Mouse (Mus musculus) adrenal gland, adult 2 months (tissue): ENCODE data around the gene Serpina1c. TPM values are rescaled to one million over a fixed set of nuclear protein-coding genes. Genes with fewer than 3 reads are reported as not detected.
A peak's percentile ranks its signal among the peaks of the same experiment; 100 is the strongest.
"Not testable (repeated sequence)": the region's sequence is repeated elsewhere in the genome, so short reads cannot be mapped to it uniquely, and the experiment has no call there.

ENCODE experiments used
- DNase-seq: peaks from one replicate; pipeline ENCODE4 v3.0.0; 2021
- long read RNA-seq: library from polyadenylated mRNA; stranded (forward); transcript quantifications from one replicate; pipeline ENCODE4 v2.0.0, GENCODE M21; 2021
- polyA plus RNA-seq: library from polyadenylated mRNA; depleted of rRNA; stranded (reverse); fragments of >200 nt; gene quantifications from 2 replicates; pipeline ENCODE4 v1.2.3, GENCODE M21; 2012; rRNA removed
- total RNA-seq, 2 experiments: library from RNA; stranded (reverse); gene quantifications; 2 replicates each; pipeline ENCODE4 v1.2.3; 2021

The Serpina1c gene
- 10 to 100 TPM in 1 of 2 experiments, under 1 TPM in 1; 0.38 to 20.9 TPM for total RNA-seq
- 0.93 and 3.8 TPM in 2 replicates for polyA plus RNA-seq
- long read RNA-seq: 0 reads

DNA sequence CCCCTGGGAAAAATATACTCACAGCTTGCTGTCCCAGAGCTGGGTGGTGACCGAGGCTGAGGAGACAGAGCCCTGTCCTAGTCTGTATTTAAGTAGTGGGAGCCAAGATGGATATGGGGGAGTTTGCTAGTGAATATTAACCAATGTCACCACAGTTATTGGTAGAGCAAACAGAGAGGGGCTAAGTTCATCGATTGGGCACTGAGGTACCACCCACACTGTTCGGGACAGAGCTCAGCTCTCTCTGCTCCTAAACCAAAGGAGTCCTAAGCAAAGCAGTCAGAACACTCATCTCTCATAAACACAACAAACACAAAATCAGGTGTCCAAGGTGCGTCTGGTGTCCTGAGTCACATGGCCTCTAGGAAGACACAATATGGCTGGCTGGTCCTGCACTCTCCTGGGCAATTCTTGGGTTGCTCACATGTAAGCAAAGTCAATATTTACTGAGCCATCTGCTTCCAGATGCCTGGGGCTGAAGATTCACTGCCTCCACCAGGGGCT, at the start of gene Serpina1c:
Gene Serpina1c (minus strand): TSS at position 51 of the 504 bp plus-strand sequence.
- DNase-seq: not testable (repeated sequence)

DNA sequence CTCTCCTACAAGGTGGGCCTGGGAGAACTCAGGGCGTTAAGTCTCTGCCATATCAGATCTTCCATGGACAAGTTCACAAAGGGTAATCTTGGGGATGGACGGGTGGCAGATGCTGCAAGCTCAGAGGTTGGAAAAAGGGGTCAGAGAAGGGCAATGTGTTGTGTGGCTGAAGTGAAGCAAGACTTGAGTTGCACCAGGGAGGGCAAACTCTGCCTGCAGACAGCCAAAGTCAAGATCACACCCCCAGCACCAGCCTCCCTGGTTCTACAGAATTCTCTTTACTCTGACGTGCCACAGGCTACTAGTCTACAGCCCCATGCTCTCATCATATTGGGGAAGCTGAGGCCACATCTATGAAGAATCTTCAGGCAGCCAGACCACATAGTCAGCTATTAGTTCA, 48.3 kb upstream of the Serpina1c start:
- DNase-seq: not testable (repeated sequence)

DNA sequence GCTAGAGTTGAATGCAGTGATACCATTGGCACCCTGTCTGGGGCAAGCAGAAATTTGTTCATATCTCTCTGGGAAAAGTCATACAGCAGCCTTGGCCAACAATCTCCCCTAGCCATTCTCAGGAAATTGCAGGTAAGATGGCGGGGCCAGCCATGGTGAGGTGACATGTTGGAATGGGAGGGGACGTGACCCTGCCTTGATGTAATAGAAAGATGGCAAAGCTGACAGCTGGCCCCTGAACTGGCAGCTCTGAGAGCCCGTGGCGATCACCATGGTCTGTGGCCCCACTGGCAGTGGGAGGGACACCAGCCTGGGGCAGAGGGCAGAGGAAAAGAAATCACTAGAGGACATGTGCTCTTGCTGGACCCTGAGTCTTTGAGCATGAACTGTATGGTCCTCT, 41.6 kb upstream of the Serpina1c start:
- no peak for DNase-seq

DNA sequence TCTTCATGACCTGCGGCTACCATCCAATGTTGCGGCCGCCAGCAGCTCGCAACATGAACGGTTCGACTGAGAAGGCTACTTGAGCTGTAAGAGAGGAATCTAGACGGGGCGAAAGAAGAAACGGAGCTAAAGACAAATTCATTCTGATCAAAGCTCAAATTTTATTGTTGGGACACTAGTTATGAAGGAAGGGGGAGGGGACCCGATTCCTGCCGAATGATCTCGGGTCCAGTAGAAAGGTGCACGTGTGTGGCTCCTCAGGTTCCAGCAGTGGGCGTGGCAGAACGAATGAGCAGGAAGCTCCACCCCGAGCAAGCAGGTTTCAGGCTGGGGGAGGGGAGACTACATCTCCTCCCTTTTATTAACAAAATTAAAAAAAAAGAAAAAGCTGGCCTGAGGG, 4.5 kb upstream of the Serpina1c start:
- not testable (repeated sequence) for DNase-seq

DNA sequence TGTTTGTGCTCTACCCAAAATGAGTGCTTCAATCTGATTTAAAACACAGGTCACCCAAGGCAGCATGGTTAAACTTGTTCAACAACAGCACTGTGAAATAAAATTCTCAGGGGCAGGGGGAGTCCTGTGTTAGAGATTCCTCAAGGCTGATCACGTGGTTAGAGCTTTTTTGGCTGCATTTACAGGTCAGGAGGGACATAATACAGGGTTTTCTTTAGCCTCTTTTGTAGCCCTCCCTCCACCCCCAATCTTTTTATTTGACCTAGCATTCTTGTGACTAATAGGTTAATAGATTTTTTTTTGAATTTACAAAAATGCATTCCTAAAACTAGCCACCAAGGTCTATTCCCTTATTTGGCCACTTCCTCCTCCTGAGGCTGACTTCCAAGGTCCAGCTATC, 3.1 kb upstream of the Serpina1c start:
- peak; percentile 53 for DNase-seq

DNA sequence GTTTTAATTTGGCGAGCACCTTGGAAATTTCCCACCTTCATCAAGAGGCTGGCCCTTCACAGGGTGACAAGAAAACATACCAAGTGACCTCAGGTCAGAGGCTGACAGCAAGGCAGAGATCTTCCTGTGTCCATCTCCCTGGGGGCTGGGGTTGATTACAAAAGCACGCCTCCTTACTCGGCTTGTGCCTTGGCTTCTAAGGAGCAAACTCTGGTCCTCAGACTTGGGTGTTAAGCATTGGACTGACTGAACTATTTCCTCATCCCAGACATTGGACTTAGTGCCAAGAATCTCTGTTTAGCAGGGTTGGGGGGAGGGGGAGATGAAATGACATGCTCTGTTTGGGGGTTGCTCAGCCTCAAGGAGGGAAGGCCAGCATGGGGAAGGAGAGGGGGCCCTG, 2.8 kb downstream of the Serpina1c start:
- peak; percentile 44 for DNase-seq

DNA sequence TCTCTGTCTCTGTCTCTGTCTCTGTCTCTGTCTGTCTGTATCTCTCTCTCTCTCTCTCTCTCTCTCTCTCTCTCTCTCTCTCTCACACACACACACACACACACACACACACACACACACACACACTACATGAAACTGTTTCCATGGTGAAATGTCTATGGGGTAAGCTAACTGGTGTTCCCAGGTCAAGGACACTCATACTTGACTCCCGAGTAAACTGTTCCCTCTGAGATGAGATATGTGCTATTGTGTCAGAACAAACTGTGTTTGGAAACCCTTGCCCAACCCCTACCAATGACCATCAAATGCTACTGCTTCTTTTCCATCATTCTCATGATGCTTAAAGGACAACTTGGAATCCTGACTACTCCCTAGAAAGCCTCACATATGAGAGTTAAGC, 37.8 kb downstream of the Serpina1c start:
- DNase-seq: not testable (repeated sequence)

DNA sequence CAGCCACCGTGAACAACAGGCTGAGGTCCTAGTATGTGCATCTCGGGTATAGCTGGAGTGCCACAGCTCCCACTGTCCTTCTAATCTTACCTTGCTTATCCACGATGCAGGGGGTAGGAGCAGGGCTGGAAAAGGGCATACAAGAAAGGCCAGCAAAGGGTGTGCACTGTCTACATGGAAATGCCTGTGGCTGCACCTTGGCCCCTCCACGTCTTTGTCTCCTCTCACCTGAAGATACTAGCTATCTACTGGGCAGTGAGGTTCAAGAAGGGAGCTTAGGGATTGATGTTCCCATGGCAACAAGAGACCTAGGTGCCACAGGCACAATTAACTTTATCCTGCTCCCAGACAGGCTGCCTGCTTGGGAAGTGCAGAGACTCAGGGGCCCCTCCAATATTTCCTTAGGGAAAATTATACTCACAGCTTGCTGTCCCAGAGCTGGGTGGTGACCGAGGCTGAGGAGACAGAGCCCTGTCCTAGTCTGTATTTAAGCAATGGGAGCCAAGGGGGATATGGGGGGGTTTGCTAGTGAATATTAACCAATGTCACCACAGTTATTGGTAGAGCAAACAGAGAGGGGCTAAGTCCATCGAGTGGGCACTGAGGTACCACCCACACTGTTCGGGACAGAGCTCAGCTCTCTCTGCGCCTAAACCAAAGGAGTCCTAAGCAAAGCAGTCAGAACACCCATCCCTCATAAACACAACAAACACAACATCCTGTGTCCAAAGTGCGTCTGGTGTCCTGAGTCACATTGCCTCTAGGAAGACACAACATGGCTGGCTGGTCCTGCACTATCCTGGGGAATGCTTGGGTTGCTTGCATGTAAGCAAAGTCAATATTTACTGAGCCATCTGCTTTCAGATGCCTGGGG, 41.3 kb downstream of the Serpina1c start, which contains the start of gene Serpina1a:
Gene Serpina1a (minus strand): TSS at position 462 of the 874 bp plus-strand sequence.
- DNase-seq: not testable (repeated sequence)

DNA sequence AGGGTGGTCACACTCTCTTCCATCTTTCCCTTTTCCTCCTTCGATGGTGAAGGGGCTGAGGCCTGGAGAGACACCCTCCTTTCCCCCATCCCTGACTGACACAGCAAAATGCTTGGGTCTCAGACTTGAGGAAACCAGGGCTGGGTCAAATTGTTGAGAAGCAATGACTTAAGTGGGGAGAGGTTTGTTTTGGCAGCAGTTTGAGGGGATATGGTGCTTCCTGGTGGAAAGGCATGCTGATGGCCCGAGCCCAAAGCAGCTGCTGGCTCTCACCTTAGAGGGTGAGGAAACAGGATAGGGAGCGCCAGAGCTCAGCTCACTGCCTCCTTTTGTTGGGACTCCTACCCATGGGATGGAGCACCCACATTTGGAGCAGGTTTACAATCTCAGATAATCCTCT, 43.7 kb downstream of the Serpina1c start:
- no peak for DNase-seq

DNA sequence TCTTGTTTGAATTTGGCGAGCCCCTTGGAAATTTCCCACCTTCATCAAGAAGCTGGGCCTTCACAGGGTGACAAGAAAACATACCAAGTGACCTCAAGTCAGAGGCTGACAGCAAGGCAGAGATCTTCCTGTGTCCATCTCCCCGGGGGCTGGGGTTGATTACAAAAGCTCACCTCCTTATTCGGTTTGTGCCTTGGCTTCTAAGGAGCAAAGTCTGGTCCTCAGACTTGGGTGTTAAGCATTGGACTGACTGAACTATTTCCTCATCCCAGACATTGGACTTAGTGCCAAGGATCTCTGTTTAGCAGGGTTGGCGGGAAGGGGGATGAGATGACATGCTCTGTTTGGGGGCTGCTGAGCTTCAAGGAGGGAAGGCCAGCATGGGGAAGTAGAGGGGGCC, 44.1 kb downstream of the Serpina1c start:
- not testable (repeated sequence) for DNase-seq

DNA sequence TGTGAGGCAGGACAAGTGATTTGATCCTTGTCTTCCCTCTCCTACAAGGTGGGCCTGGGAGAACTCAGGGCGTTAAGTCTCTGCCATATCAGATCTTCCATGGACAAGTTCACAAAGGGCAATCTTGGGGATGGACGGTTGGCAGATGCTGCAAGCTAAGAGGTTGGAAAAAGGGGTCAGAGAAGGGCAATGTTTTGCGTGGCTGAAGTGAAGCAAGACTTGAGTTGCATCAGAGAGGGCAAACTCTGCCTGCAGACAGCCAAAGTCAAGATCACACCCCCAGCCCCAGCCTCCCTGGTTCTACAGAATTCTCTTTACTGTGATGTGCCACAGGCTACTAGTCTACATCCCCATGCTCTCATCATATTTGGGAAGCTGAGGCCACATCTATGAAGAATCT, 45.1 kb downstream of the Serpina1c start:
- DNase-seq: not testable (repeated sequence)

DNA sequence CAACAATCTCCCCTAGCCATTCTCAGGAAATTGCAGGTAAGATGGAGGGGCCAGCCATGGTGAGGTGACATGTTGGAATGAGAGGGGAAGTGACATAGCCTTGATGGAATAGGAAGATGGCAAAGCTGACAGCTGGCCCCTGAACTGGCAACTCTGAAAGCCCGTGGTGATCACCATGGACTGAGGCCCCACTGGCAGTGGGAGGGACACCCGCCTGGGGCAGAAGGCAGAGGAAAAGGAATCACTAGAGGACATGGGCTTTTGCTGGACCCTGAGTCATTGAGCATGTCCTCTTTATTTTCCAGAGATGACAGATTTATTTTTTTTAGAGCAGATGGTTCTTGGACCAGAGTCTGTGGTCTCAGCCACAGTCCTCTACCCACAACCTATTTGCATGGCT, 51.7 kb downstream of the Serpina1c start:
- not testable (repeated sequence) for DNase-seq

Other genes starting within 250 kb of the Serpina1c start
- gene Serpina6, start 247.7 kb downstream of the Serpina1c start, total RNA-seq: 1 to 10 TPM; 1.7 to 5.4 TPM
- gene Serpina6, start 247.7 kb downstream of the Serpina1c start, polyA plus RNA-seq: 0.27 and 1.3 TPM in 2 replicates
- not detected for gene Serpina16, start 228.7 kb downstream of the Serpina1c start, total RNA-seq
- gene Serpina16, start 228.7 kb downstream of the Serpina1c start, polyA plus RNA-seq: 0.10 TPM in 1 of 2 replicates, not detected in the other
- not detected for gene Serpina1f, start 209.4 kb downstream of the Serpina1c start, total RNA-seq
- not detected in 2 replicates for gene Serpina1f, start 209.4 kb downstream of the Serpina1c start, polyA plus RNA-seq
- gene Serpina1d, start 131.3 kb downstream of the Serpina1c start, total RNA-seq: 10 to 100 TPM in 1 of 2 experiments, under 1 TPM in 1; 0.28 to 12.3 TPM
- 1.8 TPM in 1 of 2 replicates, not detected in the other for gene Serpina1d, start 131.3 kb downstream of the Serpina1c start, polyA plus RNA-seq
- gene Serpina1b, start 74.5 kb downstream of the Serpina1c start, total RNA-seq: 10 to 100 TPM in 1 of 2 experiments, 1 to 10 TPM in 1; 1.3 to 29.8 TPM
- gene Serpina1b, start 74.5 kb downstream of the Serpina1c start, polyA plus RNA-seq: 1.9 and 6.7 TPM in 2 replicates
- 1 to 10 TPM; 1.8 to 9.7 TPM for gene Serpina1a, start 41.3 kb downstream of the Serpina1c start, total RNA-seq
- 1.8 and 5.5 TPM in 2 replicates for gene Serpina1a, start 41.3 kb downstream of the Serpina1c start, polyA plus RNA-seq
- 10 to 100 TPM in 1 of 2 experiments, 1 to 10 TPM in 1; 1.9 to 15.5 TPM for gene Serpina1e, start 54.1 kb upstream of the Serpina1c start, total RNA-seq
- 0.15 and 1.0 TPM in 2 replicates for gene Serpina1e, start 54.1 kb upstream of the Serpina1c start, polyA plus RNA-seq
- under 1 TPM in 1 of 2 experiments, not detected in 1; 0.63 TPM for gene Serpina11, start 85.1 kb upstream of the Serpina1c start, total RNA-seq
- gene Serpina11, start 85.1 kb upstream of the Serpina1c start, polyA plus RNA-seq: 0.07 TPM in 1 of 2 replicates, not detected in the other
- not detected for gene Serpina9, start 108.9 kb upstream of the Serpina1c start, total RNA-seq
- not detected in 2 replicates for gene Serpina9, start 108.9 kb upstream of the Serpina1c start, polyA plus RNA-seq
- gene Serpina12, start 139.6 kb upstream of the Serpina1c start, total RNA-seq: under 1 TPM; 0.21 to 0.66 TPM
- 0.03 TPM in 1 of 2 replicates, not detected in the other for gene Serpina12, start 139.6 kb upstream of the Serpina1c start, polyA plus RNA-seq
- gene Serpina5, start 196.2 kb upstream of the Serpina1c start, total RNA-seq: under 1 TPM in 1 of 2 experiments, not detected in 1; 0.75 TPM
- not detected in 2 replicates for gene Serpina5, start 196.2 kb upstream of the Serpina1c start, polyA plus RNA-seq
- gene Serpina3a, start 207.8 kb upstream of the Serpina1c start, total RNA-seq: not detected
- not detected in 2 replicates for gene Serpina3a, start 207.8 kb upstream of the Serpina1c start, polyA plus RNA-seq
- gene Serpina3b, start 223.1 kb upstream of the Serpina1c start, total RNA-seq: 1 to 10 TPM in 1 of 2 experiments, not detected in 1; 1.7 TPM
- 0.35 TPM in 1 of 2 replicates, not detected in the other for gene Serpina3b, start 223.1 kb upstream of the Serpina1c start, polyA plus RNA-seq
- 10 to 100 TPM; 20.6 to 23.9 TPM for gene Serpina3c, start 249.0 kb upstream of the Serpina1c start, total RNA-seq
- gene Serpina3c, start 249.0 kb upstream of the Serpina1c start, polyA plus RNA-seq: 8.6 and 9.8 TPM in 2 replicates